Mouse (Mus musculus): ENCODE data around the gene Kctd4. TPM values are rescaled to one million over a fixed set of nuclear protein-coding genes. Genes with fewer than 3 reads are reported as not detected.

The Kctd4 gene
- polyA plus RNA-seq, 1 experiment from 2014 or later: 0.32 TPM

- Histone ChIP-seq H3K27me3 (no peaks in the 10 kb centered on the region), H3K27ac (no peak overlapping the region), H3K36me3 (peaks cover 3% of the 10 kb centered on the region), H3K4me2 (no peak overlapping the region), H3K4me3 (no peak overlapping the region), H3K4me1 (no peaks in the 10 kb centered on the region), H3K9me3 (no peaks in the 10 kb centered on the region), H3K9ac (no peak overlapping the region)
- WGBS: 83% methylated on average over 6 of the region's 6 CpGs
- no peak for ATAC-seq (ENCODE audit: borderline replicate concordance, extremely low read depth, low FRiP score, low TSS enrichment)
Observed at GRCm38 (mm10) chr14:75990936-75991335, 36.1 kb downstream of the Kctd4 start.

- no peak overlapping the region for H3K27ac ChIP-seq
- H3K9ac ChIP-seq: no peak overlapping the region
- H3K4me3 ChIP-seq: no peak overlapping the region
- WGBS: 88% methylated on average over 4 of the region's 4 CpGs
- no peak overlapping the region for H3K4me2 ChIP-seq
- H3K9me3 ChIP-seq: no peaks in the 10 kb centered on the region
- no peaks in the 10 kb centered on the region for H3K4me1 ChIP-seq
- H3K36me3 ChIP-seq: peaks cover 3% of the 10 kb centered on the region
- ATAC-seq (ENCODE audit: borderline replicate concordance, extremely low read depth, low FRiP score, low TSS enrichment): no peak
- no peaks in the 10 kb centered on the region for H3K27me3 ChIP-seq
Observed at GRCm38 (mm10) chr14:75992371-75992770, 37.6 kb downstream of the Kctd4 start.

- no peaks in the 10 kb centered on the region for H3K4me1 ChIP-seq
- no peaks in the 10 kb centered on the region for H3K27me3 ChIP-seq
- no peak overlapping the region for H3K27ac ChIP-seq
- WGBS: 38% methylated on average over 1 of the region's 1 CpGs
- H3K4me2 ChIP-seq: no peak overlapping the region
- no peak overlapping the region for H3K9ac ChIP-seq
- H3K9me3 ChIP-seq: no peaks in the 10 kb centered on the region
- H3K4me3 ChIP-seq: no peak overlapping the region
- H3K36me3 ChIP-seq: peaks cover 3% of the 10 kb centered on the region; the same call in 1 of the 2 replicates
- ATAC-seq (ENCODE audit: borderline replicate concordance, extremely low read depth, low FRiP score, low TSS enrichment): no peak
Observed at GRCm38 (mm10) chr14:75998082-75998481, 43.3 kb downstream of the Kctd4 start.

- Histone ChIP-seq H3K27ac (no peak overlapping the region), H3K4me1 (no peaks in the 10 kb centered on the region), H3K36me3 (0 out of 2 replicates have a peak, but pooled peaks cover 2% of the 10 kb centered on the region), H3K4me3 (no peak overlapping the region), H3K9me3 (no peaks in the 10 kb centered on the region), H3K27me3 (no peaks in the 10 kb centered on the region), H3K9ac (no peak overlapping the region), H3K4me2 (no peak overlapping the region)
- ATAC-seq (ENCODE audit: borderline replicate concordance, extremely low read depth, low FRiP score, low TSS enrichment): no peak
- WGBS: 65% methylated on average over 4 of the region's 4 CpGs
Observed at GRCm38 (mm10) chr14:76001781-76002180, 47.0 kb downstream of the Kctd4 start.

GRCm38 (mm10) chr14:76005011-76005410 is 50.2 kb downstream of the Kctd4 start:
- Histone ChIP-seq H3K27me3 (no peaks in the 10 kb centered on the region), H3K4me2 (no peak overlapping the region), H3K9me3 (no peaks in the 10 kb centered on the region), H3K36me3 (0 out of 2 replicates have a peak, but pooled peaks cover 2% of the 10 kb centered on the region), H3K4me3 (no peak overlapping the region), H3K9ac (no peak overlapping the region), H3K27ac (no peak overlapping the region), H3K4me1 (peaks cover 14% of the 10 kb centered on the region)
- no peak for ATAC-seq (ENCODE audit: borderline replicate concordance, extremely low read depth, low FRiP score, low TSS enrichment)
- 96% methylated on average over 4 of the region's 4 CpGs for WGBS

- Histone ChIP-seq H3K4me3 (no peak overlapping the region), H3K27me3 (no peaks in the 10 kb centered on the region), H3K4me1 (peaks cover 17% of the 10 kb centered on the region), H3K4me2 (no peak overlapping the region), H3K36me3 (0 out of 2 replicates have a peak, but pooled peaks cover 2% of the 10 kb centered on the region), H3K9me3 (no peaks in the 10 kb centered on the region), H3K9ac (no peak overlapping the region), H3K27ac (no peak overlapping the region)
- 100% methylated on average over 1 of the region's 1 CpGs for WGBS
- no peak for ATAC-seq (ENCODE audit: borderline replicate concordance, extremely low read depth, low FRiP score, low TSS enrichment)
Observed at GRCm38 (mm10) chr14:76008174-76008573, 53.4 kb downstream of the Kctd4 start.

GRCm38 (mm10) chr14:76009185-76009584 is 54.4 kb downstream of the Kctd4 start:
- 86% methylated on average over 5 of the region's 5 CpGs for WGBS
- H3K9ac ChIP-seq: no peak overlapping the region

GRCm38 (mm10) chr14:76010102-76011061 is 55.6 kb downstream of the Kctd4 start, which contains the start of gene Gtf2f2:
Gtf2f2 (minus strand) TSS chr14:76010865.
- 0 out of 2 replicates have a peak, but pooled peaks cover 2% of the 10 kb centered on the region for H3K36me3 ChIP-seq
- peak within 1 kb of the TSS; percentile 74 for H3K9ac ChIP-seq
- WGBS: 1% methylated on average over 67 of the region's 67 CpGs
- no peaks in the 10 kb centered on the region for H3K27me3 ChIP-seq
- peak within 1 kb of the TSS; percentile 65 for H3K4me2 ChIP-seq
- peak; percentile 95 for ATAC-seq (ENCODE audit: borderline replicate concordance, extremely low read depth, low FRiP score, low TSS enrichment)
- no peaks in the 10 kb centered on the region for H3K9me3 ChIP-seq
- peaks cover 17% of the 10 kb centered on the region for H3K4me1 ChIP-seq
- H3K4me3 ChIP-seq: peak within 1 kb of the TSS; percentile 66
- peak within 1 kb of the TSS; percentile 47; the same call in 1 of the 2 replicates for H3K27ac ChIP-seq

More at GRCm38 (mm10) chr14:76009185-76009584, 54.4 kb downstream of the Kctd4 start:
- peaks cover 17% of the 10 kb centered on the region for H3K4me1 ChIP-seq
- H3K27ac ChIP-seq: no peak overlapping the region
- 0 out of 2 replicates have a peak, but pooled peaks cover 2% of the 10 kb centered on the region for H3K36me3 ChIP-seq
- peak overlapping the region; percentile 65 for H3K4me2 ChIP-seq
- no peaks in the 10 kb centered on the region for H3K27me3 ChIP-seq
- no peaks in the 10 kb centered on the region for H3K9me3 ChIP-seq
- peak overlapping the region; percentile 66; the same call in 1 of the 2 replicates for H3K4me3 ChIP-seq
- no peak for ATAC-seq (ENCODE audit: borderline replicate concordance, extremely low read depth, low FRiP score, low TSS enrichment)

GRCm38 (mm10) chr14:76011062-76011457 is 56.3 kb downstream of the Kctd4 start:
- 0 out of 2 replicates have a peak, but pooled peaks cover 2% of the 10 kb centered on the region for H3K36me3 ChIP-seq
- H3K27me3 ChIP-seq: no peaks in the 10 kb centered on the region
- peak overlapping the region; percentile 74; the same call in 1 of the 2 replicates for H3K9ac ChIP-seq
- H3K4me3 ChIP-seq: peak overlapping the region; percentile 66
- H3K4me1 ChIP-seq: peaks cover 17% of the 10 kb centered on the region
- 30% methylated on average over 7 of the region's 7 CpGs for WGBS
- H3K4me2 ChIP-seq: peak overlapping the region; percentile 65
- ATAC-seq (ENCODE audit: borderline replicate concordance, extremely low read depth, low FRiP score, low TSS enrichment): peak; percentile 9; the same call in 1 of the 2 replicates
- no peak overlapping the region for H3K27ac ChIP-seq
- H3K9me3 ChIP-seq: no peaks in the 10 kb centered on the region

GRCm38 (mm10) chr14:76014331-76014730 is 59.5 kb downstream of the Kctd4 start:
- Histone ChIP-seq H3K4me3 (no peak overlapping the region), H3K4me1 (peaks cover 9% of the 10 kb centered on the region), H3K27me3 (no peaks in the 10 kb centered on the region), H3K36me3 (no peaks in the 10 kb centered on the region), H3K9ac (no peak overlapping the region), H3K4me2 (no peak overlapping the region), H3K27ac (no peak overlapping the region), H3K9me3 (no peaks in the 10 kb centered on the region)
- no peak for ATAC-seq (ENCODE audit: borderline replicate concordance, extremely low read depth, low FRiP score, low TSS enrichment)
- WGBS: 43% methylated on average over 2 of the region's 2 CpGs

All from lung, embryonic 15.5 days (tissue).